Mouse (Mus musculus): ENCODE results near the gene Gm26741. TPM values are rescaled to one million over a fixed set of nuclear protein-coding genes. Genes with fewer than 3 reads are reported as not detected.

Gene Gm26741
- polyA plus RNA-seq, 1 experiment from 2014 or later = not detected

DNA sequence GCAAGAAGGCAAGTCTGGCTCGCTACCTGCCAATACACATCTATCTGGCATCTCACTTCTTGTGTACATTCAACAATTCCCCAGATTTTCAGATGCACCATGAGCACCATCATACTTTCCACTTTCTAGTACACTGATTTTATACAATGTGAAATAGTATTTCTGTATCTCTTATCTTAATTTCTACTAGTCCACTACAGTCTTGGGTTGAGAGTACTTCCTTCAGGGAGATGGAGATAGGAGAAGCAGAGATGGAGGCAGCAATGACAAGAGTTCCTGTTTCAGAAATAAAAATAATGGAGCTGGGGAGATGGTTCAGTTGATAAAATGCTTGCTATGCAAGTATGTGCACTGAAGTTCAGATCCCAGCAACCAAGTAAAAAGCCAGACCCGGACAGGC, 19.2 kb downstream of the Gm26741 start:
- H3K4me1 ChIP-seq = peaks cover 27% of the 10 kb centered on the region
- no peaks in the 10 kb centered on the region for H3K9me3 ChIP-seq
- H3K27me3 ChIP-seq (ENCODE audit: poor library complexity, severe bottlenecking) = no peaks in the 10 kb centered on the region
- H3K4me3 ChIP-seq = no peak overlapping the region
- 89% methylated on average over 2 of the region's 2 CpGs for WGBS
- no peak for DNase-seq (ENCODE audit: extremely low spot score, low spot score)
- no peaks in the 10 kb centered on the region; the same call in 1 of the 2 replicates for H3K36me3 ChIP-seq (replicated peaks)
- no peak overlapping the region for H3K27ac ChIP-seq

DNA sequence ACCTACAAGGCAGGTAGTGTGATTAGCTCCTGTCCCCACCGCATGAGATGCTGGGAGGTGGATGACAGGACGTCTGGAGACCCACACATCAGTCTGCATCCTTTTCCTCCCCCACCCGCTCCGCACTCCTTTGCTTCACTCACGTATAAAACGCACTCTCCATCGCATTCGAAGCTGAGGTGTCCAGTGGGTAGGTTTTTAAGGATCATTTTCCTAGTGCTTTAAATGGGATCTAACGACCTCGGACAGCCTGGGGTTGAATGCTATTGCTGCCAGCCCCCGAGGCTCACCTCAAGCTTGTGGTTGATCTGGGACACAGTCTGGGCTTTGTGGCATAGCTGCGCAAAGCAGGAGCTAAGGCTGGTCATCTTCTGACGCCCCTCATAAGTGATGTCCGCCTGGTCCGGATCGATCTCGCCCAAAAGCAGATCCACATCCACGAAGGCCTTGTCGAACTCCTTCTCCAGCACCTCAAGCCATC, 22.8 kb downstream of the Gm26741 start:
- no peak for DNase-seq (ENCODE audit: extremely low spot score, low spot score)
- Histone ChIP-seq H3K4me1 (peaks cover 34% of the 10 kb centered on the region), H3K4me3 (peak overlapping the region; percentile 71), H3K36me3 (replicated peaks) (no peaks in the 10 kb centered on the region; the same call in 1 of the 2 replicates), H3K27me3 (ENCODE audit: poor library complexity, severe bottlenecking) (no peaks in the 10 kb centered on the region), H3K9me3 (no peaks in the 10 kb centered on the region), H3K27ac (peak overlapping the region; percentile 93)
- WGBS = under 1% methylated on average over 19 of the region's 19 CpGs

DNA sequence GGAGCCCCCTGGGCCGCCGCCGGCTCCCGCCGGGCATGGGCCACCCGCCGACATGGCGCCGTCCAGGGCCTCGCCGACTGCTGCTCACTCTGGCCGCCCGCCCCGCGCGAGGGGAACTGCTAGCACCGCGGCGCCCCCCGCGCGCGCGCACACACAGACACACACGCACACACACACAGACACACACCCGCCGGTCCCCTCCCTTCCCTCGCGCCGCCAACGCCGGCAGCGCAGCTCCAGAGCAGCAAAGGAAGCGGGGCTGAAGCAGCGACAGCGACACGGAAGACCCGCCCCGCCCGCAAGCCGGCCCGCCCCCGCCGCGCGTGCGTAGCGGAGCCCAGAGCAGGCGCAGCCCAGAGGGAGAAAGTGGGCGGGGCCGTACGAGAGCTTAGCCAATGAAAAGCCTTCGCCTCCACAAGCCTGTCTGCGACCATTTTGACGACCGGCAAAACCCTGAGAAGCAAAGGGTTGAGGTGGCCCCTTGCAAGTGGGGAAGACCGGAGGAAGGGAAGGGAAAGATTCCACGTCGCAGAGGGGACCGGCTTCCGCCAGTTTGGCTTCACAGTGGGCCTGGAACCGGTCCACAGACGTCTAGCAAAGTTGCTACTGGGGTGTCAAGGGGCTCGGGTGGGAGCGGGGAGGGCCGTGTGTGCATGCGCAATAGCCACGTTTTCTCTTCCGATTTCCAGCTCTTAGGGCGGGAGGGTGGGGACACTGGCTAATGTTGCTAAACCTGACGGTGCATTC, 23.5 kb downstream of the Gm26741 start, which contains the start of gene Gopc:
TSS of gene Gopc (minus strand) at position 280 of the 747 bp plus-strand sequence.
- Histone ChIP-seq H3K4me1 (peaks cover 34% of the 10 kb centered on the region), H3K9me3 (no peaks in the 10 kb centered on the region), H3K27ac (peak within 1 kb of the TSS; percentile 93), H3K36me3 (replicated peaks) (no peaks in the 10 kb centered on the region; the same call in 1 of the 2 replicates), H3K27me3 (ENCODE audit: poor library complexity, severe bottlenecking) (no peaks in the 10 kb centered on the region), H3K4me3 (peak within 1 kb of the TSS; percentile 71)
- DNase-seq (ENCODE audit: extremely low spot score, low spot score) = peak; percentile 93
- 0% methylated on average over 71 of the region's 71 CpGs for WGBS

DNA sequence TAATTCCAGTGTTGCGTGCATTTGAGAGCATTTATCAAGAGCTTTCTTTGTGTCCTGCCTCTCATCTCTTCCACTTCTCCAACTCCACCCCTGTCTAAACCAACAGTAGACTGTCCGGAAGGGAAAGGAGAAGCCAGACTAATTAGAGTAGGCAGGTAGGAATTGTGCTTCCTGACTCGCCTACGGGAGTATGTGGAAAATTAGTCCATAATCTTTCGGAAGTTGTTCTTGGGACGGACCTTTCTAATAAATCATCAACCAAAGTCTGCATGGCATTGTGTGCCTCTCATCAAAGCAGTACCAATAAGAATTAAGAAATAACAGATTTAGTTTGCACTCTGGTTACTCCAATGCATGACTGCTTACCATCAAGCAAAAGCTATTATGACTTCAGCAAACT, 24.5 kb downstream of the Gm26741 start:
- H3K27me3 ChIP-seq (ENCODE audit: poor library complexity, severe bottlenecking) = no peaks in the 10 kb centered on the region
- 88% methylated on average over 6 of the region's 6 CpGs for WGBS
- peak overlapping the region; percentile 93; the same call in 1 of the 2 replicates for H3K27ac ChIP-seq
- no peaks in the 10 kb centered on the region; the same call in 1 of the 2 replicates for H3K36me3 ChIP-seq (replicated peaks)
- no peak for DNase-seq (ENCODE audit: extremely low spot score, low spot score)
- peak overlapping the region; percentile 71 for H3K4me3 ChIP-seq
- peaks cover 34% of the 10 kb centered on the region for H3K4me1 ChIP-seq
- H3K9me3 ChIP-seq = no peaks in the 10 kb centered on the region

DNA sequence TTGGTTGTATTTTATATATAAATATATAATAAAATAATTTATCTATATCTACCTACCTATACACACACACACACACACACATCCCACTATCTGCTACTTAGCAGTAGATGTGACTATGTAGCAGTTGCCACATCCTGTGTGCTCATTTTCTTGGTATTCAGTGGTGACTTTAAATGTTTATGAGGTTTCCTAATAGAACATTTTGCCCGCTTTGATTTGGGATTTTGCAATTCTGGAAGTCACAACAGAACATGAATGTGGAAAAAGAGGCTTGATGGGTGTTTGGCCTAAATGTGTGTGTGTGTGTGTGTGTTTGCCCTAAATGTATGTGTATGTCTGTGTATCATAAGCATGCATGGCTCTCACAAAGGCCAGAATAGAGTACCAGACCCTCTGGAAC, 25.0 kb downstream of the Gm26741 start:
- 91% methylated on average over 1 of the region's 1 CpGs for WGBS
- Histone ChIP-seq H3K4me1 (peaks cover 34% of the 10 kb centered on the region), H3K36me3 (replicated peaks) (no peaks in the 10 kb centered on the region), H3K27ac (no peak overlapping the region), H3K27me3 (ENCODE audit: poor library complexity, severe bottlenecking) (no peaks in the 10 kb centered on the region), H3K9me3 (no peaks in the 10 kb centered on the region), H3K4me3 (no peak overlapping the region)
- DNase-seq (ENCODE audit: extremely low spot score, low spot score) = no peak

DNA sequence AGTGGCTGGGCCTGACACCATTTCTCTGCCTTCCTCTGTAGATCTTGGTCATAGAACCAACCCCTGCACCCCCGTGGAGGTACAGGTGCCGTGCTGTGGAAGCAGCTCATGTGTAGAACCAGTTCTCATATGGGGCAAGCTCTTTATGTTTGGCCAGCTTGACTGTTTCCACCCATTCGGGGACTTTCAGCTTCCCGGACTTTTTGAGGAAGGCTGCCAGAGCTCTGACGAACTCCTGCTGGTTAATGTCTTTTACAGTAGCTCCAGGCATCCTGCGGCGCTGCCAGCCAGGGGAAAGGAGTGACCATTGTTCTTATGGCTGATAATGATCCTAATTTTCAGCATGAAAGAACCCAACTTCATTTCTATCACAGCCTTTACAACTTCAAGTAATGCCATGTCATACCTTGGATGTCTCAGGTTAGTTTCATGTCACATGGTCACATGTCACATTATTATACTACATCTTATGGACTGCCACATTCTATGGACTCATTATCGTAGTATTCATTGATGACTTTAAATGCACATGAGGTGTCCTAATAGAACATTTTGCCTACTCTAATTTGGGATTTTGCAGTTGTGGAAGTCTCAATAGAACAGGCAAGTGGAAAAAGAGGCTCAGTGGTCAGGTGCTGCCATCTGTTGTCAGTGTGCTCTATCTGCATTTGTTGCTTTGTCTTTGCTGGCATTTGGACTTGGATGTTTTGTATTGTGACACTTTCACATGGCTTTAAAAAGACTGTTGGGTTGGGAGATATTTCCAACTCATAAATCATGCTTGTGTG, 26.4 kb downstream of the Gm26741 start:
- 54% methylated on average over 8 of the region's 8 CpGs for WGBS
- no peaks in the 10 kb centered on the region for H3K27me3 ChIP-seq (ENCODE audit: poor library complexity, severe bottlenecking)

DNA sequence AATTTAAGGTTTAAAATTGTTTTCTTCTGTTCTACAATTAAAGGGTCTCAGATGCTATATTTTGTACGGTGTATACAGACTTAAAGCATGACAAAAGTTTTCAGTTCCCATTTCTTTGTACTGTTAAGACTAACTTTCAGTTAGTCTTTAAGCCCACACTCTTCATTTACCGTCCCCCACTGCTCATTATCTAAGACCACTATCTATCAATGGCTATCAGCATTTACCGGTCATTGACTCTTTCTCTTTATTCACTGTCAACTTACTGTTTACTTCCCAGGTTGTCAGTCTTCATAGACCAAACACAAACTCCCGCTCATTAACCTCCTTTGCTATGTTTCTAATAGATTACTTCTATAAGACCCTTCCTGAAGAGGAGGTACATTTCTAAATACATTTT, 28.6 kb downstream of the Gm26741 start:
- peaks cover 11% of the 10 kb centered on the region for H3K4me1 ChIP-seq
- no peaks in the 10 kb centered on the region for H3K27me3 ChIP-seq (ENCODE audit: poor library complexity, severe bottlenecking)
- WGBS = 82% methylated on average over 4 of the region's 4 CpGs
- H3K36me3 ChIP-seq (replicated peaks) = no peaks in the 10 kb centered on the region
- no peak overlapping the region for H3K27ac ChIP-seq
- H3K9me3 ChIP-seq = no peaks in the 10 kb centered on the region
- no peak for DNase-seq (ENCODE audit: extremely low spot score, low spot score)
- H3K4me3 ChIP-seq = no peak overlapping the region

More for the DNA sequence above, 26.4 kb downstream of the Gm26741 start:
- H3K4me1 ChIP-seq = peaks cover 25% of the 10 kb centered on the region
- H3K9me3 ChIP-seq = no peaks in the 10 kb centered on the region
- no peak overlapping the region for H3K27ac ChIP-seq
- H3K4me3 ChIP-seq = no peak overlapping the region
- DNase-seq (ENCODE audit: extremely low spot score, low spot score) = no peak
- H3K36me3 ChIP-seq (replicated peaks) = no peaks in the 10 kb centered on the region

DNA sequence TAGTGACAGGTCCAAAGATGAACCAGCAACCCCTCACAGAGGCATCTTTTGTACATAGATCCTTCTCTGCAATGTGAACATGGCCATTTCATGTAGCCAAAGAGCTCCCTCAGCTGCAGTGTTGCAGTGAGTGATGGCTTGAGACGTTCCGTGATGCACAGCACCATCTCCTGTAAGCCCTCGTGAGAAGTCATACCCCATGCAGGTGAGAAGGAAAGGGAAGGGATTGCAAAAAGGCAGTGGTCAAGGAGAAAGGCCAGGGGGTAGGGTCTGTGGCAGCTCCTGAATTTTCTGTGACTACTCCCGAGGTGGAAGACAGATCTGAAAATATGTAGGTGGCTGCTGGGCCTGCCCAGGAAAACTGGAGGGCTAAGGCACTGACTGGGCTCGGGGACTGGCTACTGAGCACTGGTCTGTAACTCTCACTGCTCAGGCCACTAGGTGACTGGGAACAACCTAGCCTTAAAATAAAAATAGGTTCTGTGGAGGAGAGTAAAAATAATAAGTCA, 30.4 kb downstream of the Gm26741 start, which contains the start of gene Nepn:
TSS of gene Nepn (plus strand) at position 51 of the 509 bp plus-strand sequence.
- H3K27me3 ChIP-seq (ENCODE audit: poor library complexity, severe bottlenecking) = no peaks in the 10 kb centered on the region

DNA sequence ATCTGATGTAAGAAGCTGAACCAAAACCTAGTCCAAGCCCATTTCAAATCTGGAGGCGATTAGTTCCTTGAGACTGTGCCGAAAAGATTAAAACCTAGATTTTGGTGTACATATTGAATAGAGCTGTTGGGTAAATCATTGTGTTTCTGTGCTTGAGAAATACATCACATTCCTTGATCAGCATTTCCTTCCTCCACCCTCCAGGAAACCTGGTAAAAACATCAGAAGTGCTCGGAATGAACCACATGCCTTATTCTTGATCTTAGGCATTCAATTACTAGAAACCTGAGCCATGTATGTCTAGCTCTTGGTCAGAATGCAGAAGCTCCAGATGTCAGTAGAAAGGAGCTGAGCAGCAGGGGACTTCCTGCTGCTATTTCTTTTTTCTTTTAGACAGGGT, 30.9 kb downstream of the Gm26741 start:
- Histone ChIP-seq H3K4me3 (no peak overlapping the region), H3K4me1 (peaks cover 5% of the 10 kb centered on the region; the same call in 1 of the 2 replicates), H3K27me3 (ENCODE audit: poor library complexity, severe bottlenecking) (no peaks in the 10 kb centered on the region), H3K9me3 (no peaks in the 10 kb centered on the region), H3K27ac (no peak overlapping the region), H3K36me3 (replicated peaks) (no peaks in the 10 kb centered on the region)
- 78% methylated on average over 3 of the region's 3 CpGs for WGBS
- DNase-seq (ENCODE audit: extremely low spot score, low spot score) = no peak

More for the DNA sequence above, 30.4 kb downstream of the Gm26741 start, which contains the start of gene Nepn:
- Histone ChIP-seq H3K27ac (no peak within 1 kb of the TSS), H3K4me1 (peaks cover 5% of the 10 kb centered on the region; the same call in 1 of the 2 replicates), H3K4me3 (no peak within 1 kb of the TSS), H3K36me3 (replicated peaks) (no peaks in the 10 kb centered on the region), H3K9me3 (no peaks in the 10 kb centered on the region)
- WGBS = 82% methylated on average over 5 of the region's 5 CpGs
- no peak for DNase-seq (ENCODE audit: extremely low spot score, low spot score)

DNA sequence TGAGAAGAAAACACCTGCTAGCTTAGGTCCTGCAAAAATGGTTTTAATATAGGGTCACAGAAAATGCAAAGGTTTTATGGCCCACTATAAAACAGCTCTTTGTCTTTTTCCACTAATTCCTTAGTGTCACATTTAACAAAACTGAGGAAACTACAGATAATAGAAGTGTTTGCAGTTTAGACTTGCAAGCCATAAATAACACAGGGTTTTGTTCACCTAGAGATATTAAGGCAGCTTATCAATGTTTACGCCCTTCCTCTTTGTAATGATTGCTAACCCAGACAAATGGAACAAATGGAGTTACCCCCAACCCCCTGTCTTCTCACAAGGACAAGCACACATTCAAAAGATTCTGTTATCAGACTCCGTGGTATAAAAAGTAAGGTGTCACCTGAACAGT, 32.6 kb downstream of the Gm26741 start:
- H3K36me3 ChIP-seq (replicated peaks) = no peaks in the 10 kb centered on the region
- H3K4me1 ChIP-seq = no peaks in the 10 kb centered on the region
- H3K4me3 ChIP-seq = no peak overlapping the region
- no peaks in the 10 kb centered on the region for H3K27me3 ChIP-seq (ENCODE audit: poor library complexity, severe bottlenecking)
- no peaks in the 10 kb centered on the region for H3K9me3 ChIP-seq
- DNase-seq (ENCODE audit: extremely low spot score, low spot score) = no peak
- no peak overlapping the region for H3K27ac ChIP-seq
- 90% methylated on average over 2 of the region's 2 CpGs for WGBS

DNA sequence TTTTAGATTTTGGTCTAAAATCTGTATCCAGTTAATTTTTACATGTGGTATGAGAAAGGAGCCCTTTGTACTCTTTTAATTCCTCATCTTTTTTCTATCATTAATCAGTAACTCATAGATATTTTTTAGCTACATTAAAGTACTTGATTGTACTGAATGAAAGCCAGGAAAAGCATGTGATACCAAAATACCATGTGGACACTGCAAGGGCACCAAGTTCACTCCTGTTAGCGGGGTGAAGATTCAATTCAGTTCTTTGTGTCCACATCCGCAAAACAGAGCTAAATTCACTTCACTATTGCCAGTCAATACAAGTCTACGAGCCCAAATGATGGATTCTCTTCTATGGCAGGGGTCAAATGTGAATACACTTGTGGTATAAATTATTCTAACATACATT, 38.1 kb downstream of the Gm26741 start:
- no peaks in the 10 kb centered on the region for H3K9me3 ChIP-seq
- H3K36me3 ChIP-seq (replicated peaks) = no peaks in the 10 kb centered on the region
- no peaks in the 10 kb centered on the region for H3K27me3 ChIP-seq (ENCODE audit: poor library complexity, severe bottlenecking)
- no peak overlapping the region for H3K27ac ChIP-seq
- no peaks in the 10 kb centered on the region for H3K4me1 ChIP-seq
- DNase-seq (ENCODE audit: extremely low spot score, low spot score) = no peak
- 95% methylated on average over 3 of the region's 3 CpGs for WGBS
- H3K4me3 ChIP-seq = no peak overlapping the region

DNA sequence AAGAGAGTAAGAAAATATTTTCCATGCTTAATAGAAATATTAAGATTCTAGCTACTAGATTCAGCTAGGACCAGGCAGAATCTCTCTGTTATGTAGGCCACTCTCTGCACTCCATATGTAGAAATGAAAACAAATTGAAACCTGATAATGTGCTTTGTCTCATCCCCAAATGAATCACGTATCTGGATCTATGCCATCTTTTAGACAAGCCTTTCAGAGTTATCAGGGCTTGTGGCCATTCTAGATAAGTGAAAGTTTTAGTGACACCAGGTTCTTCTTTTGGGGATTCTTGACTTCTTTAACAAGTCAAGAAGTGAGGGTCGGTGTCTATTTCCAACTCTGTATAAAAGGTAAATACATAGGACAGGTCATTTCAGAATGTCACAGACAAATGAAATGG, 40.1 kb downstream of the Gm26741 start:
- Histone ChIP-seq H3K36me3 (replicated peaks) (no peaks in the 10 kb centered on the region), H3K27me3 (ENCODE audit: poor library complexity, severe bottlenecking) (no peaks in the 10 kb centered on the region), H3K27ac (no peak overlapping the region), H3K4me1 (no peaks in the 10 kb centered on the region), H3K4me3 (no peak overlapping the region), H3K9me3 (no peaks in the 10 kb centered on the region)
- no peak for DNase-seq (ENCODE audit: extremely low spot score, low spot score)
- 85% methylated on average over 2 of the region's 2 CpGs for WGBS

Data from forebrain, embryonic 10.5 days (tissue).